Mouse (Mus musculus) adrenal gland, adult (tissue): Measurements from ENCODE around the gene Etnk1.

Source experiments
- DNase-seq, 2 experiments: peaks; one replicate each; pipeline ENCODE4 v3.0.0; 2022 to 2023; ENCODE audit warnings: low spot score in 1 of 2; ENCODE audit not compliant: inconsistent age in 2 of 2

Gene Etnk1

DNA sequence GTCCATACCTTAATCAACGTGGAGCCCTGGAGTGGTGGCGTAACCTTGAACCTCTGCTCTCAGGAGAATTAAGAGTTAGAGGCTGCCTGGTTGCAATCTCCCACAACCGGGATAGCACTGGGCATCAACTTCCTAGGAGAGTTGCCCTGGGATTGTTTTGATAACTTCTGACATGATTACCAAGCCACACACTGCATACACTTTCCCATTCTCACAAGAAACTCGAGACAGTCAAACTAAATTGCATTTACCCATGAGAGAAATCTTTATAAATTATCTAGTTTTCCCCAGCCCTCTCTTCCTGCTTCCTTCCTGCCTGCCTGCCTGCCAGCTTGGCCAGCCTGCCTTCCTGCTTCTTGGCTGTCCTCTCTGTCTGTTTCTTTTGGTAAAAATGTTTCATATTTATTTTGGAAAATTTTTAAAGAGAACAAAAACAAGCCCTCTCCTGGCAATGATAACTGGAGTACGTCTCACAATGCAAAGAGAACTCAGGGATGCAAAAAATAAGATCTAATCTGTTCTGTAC is 17.2 kb upstream of the Etnk1 start:
- DNase-seq: peak in 1 of 2 experiments; percentile 69

DNA sequence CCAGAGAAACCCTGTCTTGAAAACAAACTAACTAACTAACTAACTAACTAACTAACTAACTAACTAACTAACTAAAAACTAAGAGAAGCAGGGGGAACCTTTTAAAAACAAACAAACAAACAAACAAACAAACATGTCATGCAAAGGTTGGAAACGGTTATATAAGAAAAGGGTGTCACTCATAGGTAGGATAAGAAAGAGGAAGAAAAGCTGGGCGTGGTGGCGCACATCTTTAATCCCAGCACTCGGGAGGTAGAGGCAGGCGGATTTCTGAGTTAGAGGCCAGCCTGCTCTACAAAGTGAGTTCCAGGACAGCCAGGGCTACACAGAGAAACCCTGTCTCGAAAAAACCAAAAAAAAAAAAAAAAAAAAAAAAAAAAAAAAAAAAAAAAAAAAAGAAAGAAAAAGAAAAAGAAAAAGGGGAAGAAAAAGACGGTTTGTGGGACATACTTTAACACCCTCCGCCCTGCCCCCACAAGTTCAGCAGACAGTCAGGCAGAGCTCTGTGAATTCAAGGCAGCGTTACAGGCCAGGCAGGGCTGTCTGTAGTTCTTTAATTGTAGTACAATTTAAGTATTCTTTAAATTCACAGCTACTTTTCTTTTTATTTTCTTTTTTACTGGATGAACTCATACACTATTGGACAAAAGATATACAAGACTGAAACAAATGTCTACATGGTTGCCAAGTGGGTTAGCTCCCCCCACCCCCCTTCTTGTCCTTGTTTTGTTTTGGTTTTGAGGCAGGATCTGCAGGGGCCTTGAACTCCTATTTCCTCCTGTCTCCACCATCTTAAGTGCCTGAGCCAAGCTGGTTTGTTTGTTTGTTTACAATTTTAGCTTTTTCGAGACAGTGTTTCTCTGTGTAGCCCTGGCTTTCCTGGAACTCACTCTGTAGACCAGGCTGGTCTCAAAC is 15.7 kb upstream of the Etnk1 start:
- peak in 1 of 2 experiments; percentile 59 for DNase-seq

DNA sequence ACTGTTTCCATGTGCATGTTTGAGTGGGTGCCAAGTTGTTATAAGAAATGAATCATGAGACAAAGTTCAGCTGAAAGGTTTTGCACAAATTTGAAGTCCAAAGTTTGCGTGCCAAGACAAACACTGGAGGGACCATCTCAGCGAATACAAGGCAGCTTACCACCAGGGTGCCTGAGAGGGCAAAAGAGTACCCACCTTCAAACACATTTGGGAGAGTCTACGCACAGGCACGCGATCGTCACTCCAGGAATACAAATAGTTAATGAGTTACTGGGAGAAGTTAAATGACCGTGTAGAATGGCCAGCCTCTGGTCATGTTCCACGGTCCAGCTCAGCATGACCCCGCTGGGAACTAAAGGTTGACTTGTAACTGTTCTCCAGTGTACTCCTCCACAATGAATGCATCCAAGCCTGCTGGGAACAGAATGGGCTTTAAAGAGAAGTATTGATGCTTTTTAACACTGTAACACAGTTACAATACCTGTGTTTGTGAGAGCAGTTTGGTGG is 14.6 kb upstream of the Etnk1 start:
- DNase-seq: peak; percentile 60 to 91

DNA sequence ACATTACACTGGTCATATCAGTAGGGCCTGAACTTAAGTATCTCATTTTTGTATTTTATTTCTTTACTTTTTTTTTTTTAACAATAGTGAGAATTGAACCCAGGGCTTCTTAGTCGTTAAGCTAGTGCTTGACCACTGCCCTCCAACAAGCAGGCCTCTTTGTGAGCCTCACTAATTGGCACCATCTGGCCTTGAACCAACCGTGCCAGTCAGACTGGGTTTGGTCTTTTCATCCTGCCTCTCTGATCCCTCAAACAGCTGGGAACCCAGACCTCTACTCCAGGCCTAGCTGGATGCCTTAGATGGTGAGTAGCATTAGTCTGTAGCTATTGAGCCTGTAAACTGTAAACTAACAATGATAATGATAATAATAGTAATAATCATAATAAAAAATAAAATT is 13.9 kb upstream of the Etnk1 start:
- peak in 1 of 2 experiments; percentile 38 for DNase-seq

DNA sequence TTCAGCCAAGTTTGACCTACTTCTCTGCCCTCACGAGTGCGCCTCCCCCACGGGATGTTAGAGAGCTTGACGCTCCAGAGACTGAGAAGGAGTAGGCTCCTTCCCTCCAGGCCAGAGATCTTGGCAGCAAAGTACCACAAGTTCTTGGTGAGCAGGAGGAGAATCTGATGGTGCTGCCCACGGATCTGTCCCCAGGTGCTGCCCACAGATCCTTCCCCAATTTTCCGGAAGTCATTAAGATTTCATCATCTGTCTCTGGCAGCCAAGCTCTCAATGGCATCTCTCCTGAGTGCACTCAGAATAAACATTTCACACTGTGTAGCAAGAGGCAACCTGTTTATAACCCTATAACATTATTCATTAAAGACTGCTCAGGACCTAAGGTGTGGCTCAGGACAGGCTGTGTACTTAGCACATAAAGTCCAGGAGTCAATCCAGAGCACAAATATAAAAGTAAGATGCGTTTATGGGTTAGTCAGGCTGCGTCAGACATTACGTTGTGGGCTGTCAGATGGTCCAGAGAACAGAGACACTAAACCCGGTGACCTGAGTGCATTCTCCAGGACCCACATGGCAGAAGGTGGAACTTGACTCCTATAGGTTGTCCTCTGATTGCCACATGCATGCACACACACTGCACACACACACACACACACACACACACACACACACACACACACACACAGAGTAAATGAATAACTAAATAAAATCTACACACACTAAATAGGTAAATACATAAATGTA is 13.1 kb upstream of the Etnk1 start:
- DNase-seq: peak in 1 of 2 experiments; percentile 38

DNA sequence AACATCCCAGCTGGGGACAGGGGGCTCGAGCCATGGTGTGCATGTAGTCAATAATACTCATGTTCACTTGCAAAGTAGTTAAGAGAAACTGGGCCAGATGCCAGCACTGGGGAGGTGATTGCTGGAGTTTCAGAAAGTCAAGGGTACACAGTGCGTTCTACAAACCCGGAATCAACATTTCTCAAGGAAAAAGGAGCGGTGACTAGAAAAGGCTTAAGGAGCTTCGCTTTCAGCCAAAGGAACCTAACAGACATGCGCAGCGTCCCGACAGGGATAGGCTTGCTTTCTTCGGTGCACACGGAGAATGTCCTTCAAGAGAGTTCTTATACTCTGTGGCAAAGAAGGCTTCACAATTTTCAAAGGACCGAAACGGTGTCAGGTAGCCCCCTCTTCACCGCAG is 12.1 kb upstream of the Etnk1 start:
- DNase-seq: peak; percentile 71 to 92

DNA sequence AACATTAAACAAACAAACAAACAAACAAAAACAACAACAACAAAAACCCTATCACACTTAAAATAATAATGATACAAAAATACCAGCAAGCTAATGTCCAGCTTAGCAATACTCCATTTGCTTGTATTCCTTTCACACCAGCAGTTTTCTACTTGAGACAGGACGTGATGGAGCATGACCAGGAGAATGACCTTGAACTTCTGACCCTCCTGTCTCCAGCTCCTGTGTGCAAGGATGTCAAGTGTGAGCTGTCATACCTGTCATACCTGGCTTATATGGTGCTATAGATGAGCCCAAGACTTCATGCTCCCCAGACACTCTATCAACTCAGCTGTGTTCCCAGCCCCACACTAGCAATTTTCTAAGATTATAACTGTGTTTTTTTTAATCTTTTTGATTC is 11.0 kb upstream of the Etnk1 start:
- DNase-seq: no peak

DNA sequence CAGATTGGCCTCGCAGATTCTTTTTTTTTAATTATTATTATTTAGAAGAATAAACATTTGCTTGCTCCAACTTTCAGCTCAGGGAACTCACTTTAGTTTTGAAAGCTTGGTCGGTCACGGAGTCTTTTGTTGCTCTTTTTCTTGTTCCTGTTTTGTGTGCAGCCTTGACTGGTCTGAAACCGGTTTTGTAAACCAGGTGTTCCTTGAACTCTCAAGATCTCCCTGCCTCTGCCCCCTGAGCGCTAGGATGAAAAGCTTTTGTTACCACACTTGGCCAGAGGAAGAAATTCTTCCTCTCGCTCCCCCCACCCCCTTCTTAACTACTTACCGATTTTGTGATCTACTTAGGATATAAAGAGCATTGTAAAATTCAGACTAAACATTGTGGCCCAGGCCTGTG is 10.3 kb upstream of the Etnk1 start:
- DNase-seq: no peak

DNA sequence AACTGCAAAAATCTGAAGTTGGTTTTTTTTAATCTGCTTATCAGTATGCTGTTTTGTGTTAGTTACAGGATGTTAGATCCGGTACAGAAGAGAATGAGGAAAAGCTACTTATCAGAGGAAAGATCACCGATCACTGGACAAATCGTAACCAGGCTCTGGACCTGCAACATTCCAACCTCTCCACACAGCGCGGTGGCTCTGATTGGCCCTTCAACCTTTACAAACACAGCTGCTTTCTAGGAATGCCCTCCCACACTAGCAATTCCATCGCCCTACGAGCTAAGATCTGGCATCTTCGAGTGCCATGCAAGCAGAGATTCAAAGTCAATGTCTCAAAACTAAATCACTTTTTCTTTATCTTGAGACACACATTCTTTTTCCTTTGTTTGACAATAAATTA is 9.6 kb upstream of the Etnk1 start:
- DNase-seq: no peak

DNA sequence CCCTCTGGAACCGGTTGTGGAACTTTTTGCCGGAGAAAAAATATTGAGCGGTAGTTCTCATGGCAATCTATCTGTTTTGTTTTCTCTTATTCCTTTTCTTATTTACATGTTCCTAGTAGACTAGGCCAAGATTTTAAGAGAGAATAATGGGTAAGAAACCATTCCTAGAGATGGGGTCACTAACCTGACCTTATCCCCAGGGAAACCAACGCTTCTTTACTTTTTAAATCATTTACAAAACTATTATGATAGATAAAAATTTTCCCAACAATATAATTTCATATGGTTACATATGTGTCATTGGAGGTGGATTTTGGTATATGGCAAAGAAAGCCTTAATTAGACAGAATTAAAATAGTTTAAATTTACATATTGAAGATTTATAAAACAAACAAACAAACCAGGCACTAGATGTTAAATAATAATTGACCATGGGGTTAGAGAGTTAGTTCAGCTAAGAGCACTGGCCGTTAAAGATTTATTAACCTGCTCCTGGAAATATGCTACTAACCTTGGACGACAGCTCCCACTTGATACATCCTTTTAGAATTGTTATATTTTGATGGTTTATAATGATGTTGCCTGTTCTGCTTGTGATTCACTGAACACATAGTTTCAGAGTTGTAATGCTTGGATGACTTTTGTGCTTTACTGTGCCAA is 6.3 kb upstream of the Etnk1 start:
- no peak for DNase-seq

DNA sequence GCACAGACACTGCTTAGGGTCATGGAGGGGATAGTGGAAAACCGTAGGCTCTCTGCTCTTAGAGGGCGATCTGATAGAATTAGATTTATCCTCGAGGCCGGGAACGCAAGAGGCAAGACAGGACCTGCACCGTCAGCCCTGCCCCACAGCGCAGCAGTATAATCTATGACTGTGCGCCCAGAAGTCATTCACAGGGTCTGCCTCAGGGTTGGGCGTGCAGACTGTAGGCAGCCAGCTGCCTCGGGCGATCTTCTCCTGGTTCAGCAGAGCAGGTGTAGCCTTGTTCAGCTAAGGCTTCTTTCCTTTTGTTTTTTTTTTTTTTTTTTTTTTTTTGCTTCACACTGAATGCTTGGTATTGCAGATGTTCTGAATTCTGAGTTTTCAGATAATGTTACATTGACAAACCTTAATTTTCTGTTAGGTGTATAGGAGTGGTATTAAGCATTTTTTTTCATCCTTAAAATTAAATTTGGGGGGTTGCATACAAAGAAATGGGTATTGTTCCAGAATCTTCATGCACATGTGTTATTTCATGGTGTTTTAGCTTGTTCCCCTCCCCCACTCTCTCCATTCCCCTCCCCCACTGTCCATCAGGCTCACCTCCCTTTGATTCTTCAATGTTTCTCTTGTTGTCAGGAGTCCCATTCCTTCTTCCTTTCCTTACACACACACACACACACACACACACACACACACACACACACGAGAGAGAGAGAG is 4.7 kb upstream of the Etnk1 start:
- DNase-seq: no peak

DNA sequence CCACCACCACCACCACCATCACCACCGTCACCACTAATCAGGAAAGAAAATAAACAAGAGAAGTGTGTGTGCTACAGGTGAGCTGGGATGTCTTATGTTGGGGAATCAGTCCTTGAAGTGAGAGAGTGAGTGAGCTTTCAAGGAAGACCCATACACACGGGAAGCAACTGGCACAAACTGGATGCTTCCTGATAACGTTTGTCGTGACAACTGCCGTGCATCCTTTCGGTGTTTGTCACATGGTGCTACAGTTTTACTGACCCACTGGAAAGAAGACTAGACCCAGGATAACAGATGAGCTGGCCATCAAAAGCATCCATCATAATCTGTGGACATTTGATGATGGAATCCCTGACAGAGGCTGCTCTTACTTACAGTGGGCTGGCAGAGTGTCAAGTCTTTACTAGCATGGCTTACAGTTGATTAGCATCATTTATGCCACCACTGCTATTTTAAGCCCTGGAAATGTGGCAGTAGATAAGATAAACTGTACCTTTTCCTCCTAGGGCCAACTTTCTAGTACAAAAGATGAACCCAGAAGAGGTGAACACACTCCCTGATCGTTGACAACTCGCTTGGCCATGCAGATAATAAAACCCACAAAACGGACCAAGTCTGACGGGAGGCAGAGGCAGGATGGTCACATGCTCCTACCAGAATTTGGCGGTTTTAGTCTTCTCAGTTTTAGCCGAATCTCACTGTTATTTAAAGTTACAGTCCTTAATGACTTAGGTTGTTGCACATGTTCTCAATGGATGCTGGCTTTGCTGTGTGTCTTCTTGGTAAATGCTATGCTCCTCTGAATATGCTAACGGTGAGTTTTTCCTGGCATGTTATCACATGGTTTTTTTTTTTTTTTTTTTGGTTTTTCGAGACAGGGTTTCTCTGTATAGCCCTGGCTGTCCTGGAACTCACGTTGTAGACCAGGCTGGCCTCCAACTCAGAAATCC is 2.8 kb upstream of the Etnk1 start:
- no peak for DNase-seq

DNA sequence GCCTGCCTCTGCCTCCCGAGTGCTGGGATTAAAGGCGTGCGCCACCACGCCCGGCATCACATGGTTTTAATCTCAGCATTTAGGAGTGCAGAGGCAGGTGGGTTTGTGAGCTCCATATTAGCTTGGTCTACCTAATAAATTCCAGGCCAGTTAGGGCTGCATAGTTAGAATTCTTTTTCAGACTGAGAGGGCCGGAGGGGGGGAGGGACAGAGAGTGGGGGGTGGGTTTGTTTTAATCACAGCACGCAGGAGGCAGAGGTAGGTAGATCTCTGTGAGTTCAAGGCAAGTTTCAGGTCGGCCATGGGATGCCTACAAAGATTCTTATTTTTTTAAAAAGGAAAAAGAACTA is 2.1 kb upstream of the Etnk1 start:
- no peak for DNase-seq

DNA sequence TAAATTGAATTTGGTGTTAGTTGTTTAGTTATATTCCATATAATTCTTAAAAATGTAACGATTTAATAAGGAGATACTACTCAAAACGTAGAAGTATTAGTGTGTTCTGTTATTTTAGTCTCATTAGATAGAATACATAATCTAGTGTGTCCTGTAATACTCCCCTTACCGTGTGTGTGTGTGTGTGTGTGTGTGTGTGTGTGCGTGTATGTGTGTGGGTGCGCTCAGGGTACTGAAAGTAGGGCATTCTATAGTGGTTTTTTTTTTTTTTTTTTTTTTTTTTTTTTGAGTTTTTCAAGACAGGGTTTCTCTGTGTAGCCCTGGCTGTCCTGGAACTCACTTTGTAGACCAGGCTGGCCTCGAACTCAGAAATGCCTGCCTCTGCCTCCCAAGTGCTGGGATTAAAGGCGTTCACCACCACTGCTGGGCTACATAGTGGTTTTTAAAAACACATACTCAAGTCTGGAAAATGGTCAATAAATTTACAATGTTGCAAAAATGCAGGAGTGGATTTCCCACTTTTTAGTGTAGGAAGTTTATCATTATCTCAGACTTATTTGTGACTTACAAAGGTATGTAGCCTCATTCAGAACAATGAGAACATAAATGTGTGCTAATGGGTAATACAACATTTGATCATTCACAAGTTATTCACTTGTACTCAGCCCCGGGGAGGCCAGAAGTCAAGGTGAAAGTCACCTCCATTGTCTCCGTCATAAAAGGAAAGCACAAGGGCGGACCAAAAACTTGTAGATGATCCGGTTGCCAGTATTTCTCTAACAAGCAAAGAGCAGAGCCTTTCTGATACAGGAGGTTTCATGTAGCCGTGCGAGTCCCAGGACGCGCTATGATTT is 1.4 kb upstream of the Etnk1 start:
- DNase-seq: no peak

DNA sequence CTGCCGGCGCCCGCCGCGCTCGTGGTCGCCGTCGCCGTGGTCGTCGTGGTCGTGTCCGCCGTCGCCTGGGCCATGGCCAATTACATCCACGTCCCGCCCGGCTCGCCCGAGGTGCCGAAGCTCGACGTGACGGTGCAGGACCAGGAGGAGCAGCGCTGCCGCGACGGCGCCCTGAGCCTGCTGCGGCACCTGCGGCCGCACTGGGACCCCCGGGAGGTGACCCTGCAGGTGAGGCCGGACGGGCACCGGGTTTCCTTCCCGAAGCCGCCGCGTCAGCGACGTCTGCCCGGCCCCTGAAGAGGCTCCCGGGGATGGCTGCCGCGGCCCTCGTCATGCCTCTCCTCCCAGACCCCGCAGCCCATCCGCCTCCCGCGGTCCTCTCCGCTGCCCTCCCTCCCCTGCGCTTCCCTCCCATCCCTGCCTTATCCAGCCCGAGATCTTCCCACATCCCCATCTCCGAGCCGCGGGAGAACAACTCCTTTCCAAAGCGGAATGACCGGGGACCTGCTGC is 443 bp downstream of the Etnk1 start:
- DNase-seq: peak in 1 of 2 experiments; percentile 90

DNA sequence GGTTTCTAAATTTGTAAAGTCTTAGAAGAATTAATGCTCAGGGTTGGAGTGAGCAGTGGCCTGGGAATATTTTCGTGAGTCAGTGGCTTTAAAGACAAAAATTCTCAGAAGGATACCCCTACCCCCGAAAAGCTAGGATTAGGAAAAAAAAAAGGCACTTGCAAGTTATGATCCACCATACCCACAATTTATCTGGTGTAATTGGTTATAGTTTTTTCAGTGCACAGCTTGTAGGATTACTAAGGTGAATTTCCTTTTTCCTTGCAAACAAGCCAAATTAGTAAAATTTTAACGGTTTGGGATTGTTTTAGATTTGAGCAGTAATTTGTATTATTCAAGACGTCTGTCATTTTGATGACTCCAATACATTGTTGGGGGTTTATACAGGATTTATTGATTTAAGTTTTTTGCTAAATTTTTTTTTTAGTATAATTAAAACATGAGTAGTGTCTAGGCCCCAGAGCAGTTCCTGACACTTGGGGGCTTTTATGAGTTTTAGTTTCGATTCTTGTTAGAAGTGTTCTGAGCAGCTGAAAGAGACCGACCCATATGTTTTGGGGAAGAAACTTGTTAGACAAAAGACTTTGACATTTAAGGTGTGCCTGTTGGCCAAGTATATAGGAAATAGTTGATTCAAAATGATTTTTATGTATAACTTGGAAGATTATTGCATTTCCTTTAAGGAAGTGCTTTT is 1.1 kb downstream of the Etnk1 start:
- DNase-seq: peak in 1 of 2 experiments; percentile 34

DNA sequence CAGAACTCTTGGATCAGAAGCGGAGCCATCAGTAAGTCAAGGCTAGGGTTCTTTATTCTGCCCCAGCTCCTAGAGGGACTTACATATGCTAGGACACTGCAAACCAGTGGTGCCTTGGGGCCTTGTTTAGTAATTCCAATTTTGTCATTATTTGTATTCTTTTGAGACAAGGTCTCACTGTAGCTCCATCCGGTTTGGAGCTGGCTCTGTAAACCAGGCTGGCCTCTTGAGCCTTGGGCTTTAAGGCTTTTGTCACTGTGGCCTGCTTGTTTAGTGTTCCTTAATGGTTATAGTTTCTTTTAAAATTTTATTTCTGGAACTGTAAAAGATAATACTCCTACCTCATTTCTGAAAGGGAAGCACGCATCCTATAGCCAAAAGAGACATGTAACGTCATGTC is 2.4 kb downstream of the Etnk1 start:
- peak in 1 of 2 experiments; percentile 59 for DNase-seq
